Mouse (Mus musculus) lung, embryonic 14.5 days (tissue): ENCODE results near the gene Grifin. TPM values are rescaled to one million over a fixed set of nuclear protein-coding genes. Genes with fewer than 3 reads are reported as not detected.
A peak's percentile ranks its signal among the peaks of the same experiment; 100 is the strongest.

Experiments
- ATAC-seq: fragments of 200-750 bp; cut with Nextera tagmentation; 2 replicates; pipeline ENCODE4 v1.8.0; 2017; ENCODE audit warnings: mild to moderate bottlenecking, moderate TSS enrichment, moderate library complexity; ENCODE audit not compliant: insufficient read depth
- DNase-seq: peaks from one replicate; pipeline ENCODE4 v3.0.0-alpha.2; 2015
- H3K27ac ChIP-seq: fragments of 300-500 bp; sonication (generic); 2 replicates; pipeline ENCODE4 v1.5.1; 2014; ENCODE audit warnings: low read depth, mild to moderate bottlenecking, moderate library complexity
- H3K27me3 ChIP-seq: fragments of 300-500 bp; sonication (generic); 2 replicates; pipeline ENCODE4 v1.6.1; 2014; ENCODE audit warnings: low read length, control low read depth; ENCODE audit not compliant: insufficient read depth
- H3K36me3 ChIP-seq: fragments of 300-500 bp; sonication (generic); 2 replicates; pipeline ENCODE4 v1.6.1; 2014; ENCODE audit warnings: control low read depth; ENCODE audit not compliant: insufficient read depth
- H3K4me1 ChIP-seq: fragments of 300-500 bp; sonication (generic); 2 replicates; pipeline ENCODE4 v1.6.1; 2014; ENCODE audit warnings: antibody characterized with exemption, control low read depth; ENCODE audit not compliant: insufficient read depth
- H3K4me2 ChIP-seq: fragments of 300-500 bp; sonication (generic); 2 replicates; pipeline ENCODE4 v1.6.1; 2014; ENCODE audit warnings: mild to moderate bottlenecking
- H3K4me3 ChIP-seq: fragments of 300-500 bp; sonication (generic); 2 replicates; pipeline ENCODE4 v1.5.1; 2014; ENCODE audit warnings: low read depth, low read length
- H3K9ac ChIP-seq: fragments of 300-500 bp; sonication (generic); 2 replicates; pipeline ENCODE4 v1.6.1; 2014
- H3K9me3 ChIP-seq: fragments of 300-500 bp; sonication (generic); 2 replicates; pipeline ENCODE4 v1.6.1; 2016; ENCODE audit warnings: low read depth, low read length, control low read depth
- CTCF ChIP-seq: IDR thresholded peaks from 2 replicates; pipeline ENCODE4 v1.5.1; 2016; ENCODE audit warnings: antibody characterized with exemption, low read depth
- WGBS: fragments of 180-500 bp; shearing (Covaris S2); extraction: QIAGEN DNeasy Blood & Tissue Kit; methylation state at CpG from one replicate; pipeline ENCODE4 v1.1.7; 2014; 5-methylcytosine and 5-hydroxymethylcytosine counted together
- polyA plus RNA-seq: library from polyadenylated mRNA; unstranded; fragments of >200 nt; fragmentation: Nextera tagmentation; extraction: Ambion mirVana; gene quantifications from 2 replicates; pipeline ENCODE4 v1.2.1, GENCODE M21; 2014

Grifin gene
- polyA plus RNA-seq, 1 experiment from 2014 or later = not detected

DNA sequence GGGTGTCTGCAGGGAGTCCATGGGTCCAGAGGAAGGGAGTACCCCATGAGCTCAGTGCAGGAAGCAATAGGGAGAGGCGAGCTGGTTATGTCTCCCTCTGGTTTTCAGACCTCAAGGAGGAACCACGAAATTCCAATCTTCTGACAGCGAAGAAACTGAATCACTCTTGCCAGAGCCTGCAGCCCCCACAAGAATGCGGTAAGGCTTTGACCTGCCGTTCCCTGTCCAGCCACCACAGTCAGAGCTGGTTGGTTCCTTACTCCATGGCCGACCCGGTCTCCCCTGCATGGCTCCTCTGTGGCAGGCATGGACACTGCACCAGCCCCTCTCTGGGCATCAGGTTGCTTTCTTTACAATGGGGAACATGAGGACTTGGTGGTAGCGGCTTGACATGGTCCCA, 39.5 kb upstream of the Grifin start:
- WGBS = 62% methylated on average over 8 of the region's 8 CpGs
- Histone ChIP-seq H3K27ac (no peak overlapping the region; the same call in 1 of the 2 replicates), H3K36me3 (no peaks in the 10 kb centered on the region), H3K4me3 (no peak overlapping the region), H3K9ac (no peak overlapping the region), H3K4me1 (peaks cover 9% of the 10 kb centered on the region), H3K4me2 (no peak overlapping the region), H3K27me3 (peaks cover 43% of the 10 kb centered on the region), H3K9me3 (no peaks in the 10 kb centered on the region)
- no peak for ATAC-seq
- no peak for TF ChIP-seq CTCF
- peak; percentile 27 for DNase-seq

DNA sequence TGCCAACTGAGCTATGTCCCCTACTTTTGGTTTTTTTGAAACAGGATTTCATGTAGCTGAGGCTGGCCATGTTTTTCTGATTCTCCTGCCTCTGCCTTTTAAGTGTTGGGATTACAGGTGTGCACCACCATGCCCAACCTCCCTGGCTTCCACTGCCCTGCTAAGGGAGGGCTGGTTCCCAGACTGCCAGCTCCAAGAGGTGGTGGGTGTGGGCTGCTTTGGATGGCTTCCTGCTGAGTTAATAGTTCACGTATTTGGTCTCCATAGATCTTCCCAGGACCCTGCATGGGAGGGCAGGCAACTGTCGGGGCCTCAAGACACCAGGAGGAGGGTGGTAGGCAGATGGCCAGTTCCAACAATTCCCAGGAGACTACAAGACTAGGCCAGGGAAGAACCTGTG, 37.7 kb upstream of the Grifin start:
- H3K9me3 ChIP-seq = no peaks in the 10 kb centered on the region
- H3K4me2 ChIP-seq = no peak overlapping the region
- no peak overlapping the region for H3K4me3 ChIP-seq
- WGBS = 40% methylated on average over 2 of the region's 2 CpGs
- H3K4me1 ChIP-seq = peaks cover 6% of the 10 kb centered on the region
- no peak for ATAC-seq
- peaks cover 27% of the 10 kb centered on the region for H3K27me3 ChIP-seq
- H3K27ac ChIP-seq = no peak overlapping the region
- no peak overlapping the region for H3K9ac ChIP-seq
- H3K36me3 ChIP-seq = no peaks in the 10 kb centered on the region
- no peak for TF ChIP-seq CTCF
- DNase-seq = no peak

DNA sequence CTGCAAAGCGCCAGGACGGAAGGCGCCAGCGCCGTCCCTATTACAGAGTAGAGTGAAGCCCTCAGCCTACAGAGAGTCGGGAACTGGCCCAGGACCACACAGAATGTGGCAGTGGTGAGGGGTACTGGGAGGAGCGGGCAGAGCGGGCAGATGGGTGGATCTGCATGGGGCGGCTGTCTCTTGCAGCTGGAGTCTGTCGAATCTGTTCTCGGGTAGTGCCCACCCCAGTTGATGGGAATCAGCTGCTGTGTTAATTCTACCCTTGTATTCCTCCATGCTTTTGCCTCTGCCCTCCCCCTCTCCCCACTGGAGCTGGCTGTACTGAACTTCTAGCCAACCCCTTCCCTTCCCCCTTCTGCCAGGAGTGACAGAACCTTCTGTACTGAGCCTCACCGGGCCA, 36.8 kb upstream of the Grifin start:
- no peak overlapping the region for H3K4me3 ChIP-seq
- TF ChIP-seq CTCF = no peak
- ATAC-seq (no peak), DNase-seq (no peak)
- H3K4me2 ChIP-seq = no peak overlapping the region
- H3K27me3 ChIP-seq = peaks cover 19% of the 10 kb centered on the region
- H3K36me3 ChIP-seq = no peaks in the 10 kb centered on the region
- H3K9me3 ChIP-seq = no peaks in the 10 kb centered on the region
- WGBS = 56% methylated on average over 12 of the region's 12 CpGs
- H3K27ac ChIP-seq = no peak overlapping the region
- H3K9ac ChIP-seq = no peak overlapping the region
- peaks cover 6% of the 10 kb centered on the region for H3K4me1 ChIP-seq

DNA sequence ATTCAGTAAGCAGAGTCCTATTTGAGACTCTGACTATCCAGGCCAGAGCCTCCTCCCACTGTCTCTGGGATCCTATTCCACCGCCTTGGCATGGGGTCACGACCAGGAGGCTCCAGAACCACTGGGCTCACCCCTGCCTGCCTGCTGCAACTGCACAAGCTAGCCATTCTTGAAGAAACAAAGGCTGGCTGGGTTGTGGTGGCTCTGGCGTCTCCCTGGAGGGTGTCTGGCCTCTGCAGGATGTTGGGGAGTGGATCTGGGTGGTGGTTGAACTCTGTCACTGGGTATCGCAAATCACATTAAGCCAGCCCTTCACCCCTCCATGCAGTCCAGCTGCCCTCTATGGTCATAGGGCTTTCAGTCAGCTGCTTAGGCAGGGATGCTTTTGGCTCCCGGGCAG, 35.1 kb upstream of the Grifin start:
- Histone ChIP-seq H3K36me3 (no peaks in the 10 kb centered on the region), H3K4me2 (no peak overlapping the region), H3K27ac (no peak overlapping the region), H3K4me3 (no peak overlapping the region), H3K27me3 (peaks cover 2% of the 10 kb centered on the region), H3K9ac (no peak overlapping the region), H3K9me3 (no peaks in the 10 kb centered on the region), H3K4me1 (no peaks in the 10 kb centered on the region; the same call in 1 of the 2 replicates)
- 54% methylated on average over 5 of the region's 5 CpGs for WGBS
- DNase-seq (no peak), ATAC-seq (no peak)
- TF ChIP-seq CTCF = no peak

DNA sequence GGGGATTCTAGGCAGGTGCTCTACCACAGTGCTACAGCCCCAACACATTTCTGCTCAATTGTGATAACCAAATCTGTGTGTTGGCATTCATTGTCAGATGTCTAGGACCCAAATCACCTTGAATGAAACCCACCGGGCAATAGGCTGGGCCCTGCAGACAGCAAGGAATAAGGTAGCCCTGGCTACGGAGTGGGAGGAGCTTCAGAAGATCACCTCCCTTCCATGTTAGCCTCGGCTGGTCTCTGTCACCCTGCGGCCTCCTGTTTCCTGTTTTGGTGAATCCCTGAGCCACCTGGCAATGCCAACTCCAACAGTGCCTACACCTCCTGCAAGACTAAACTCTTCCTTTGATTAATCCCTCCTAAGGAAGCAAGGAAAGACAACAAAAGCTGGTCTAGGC, 32.9 kb upstream of the Grifin start:
- Histone ChIP-seq H3K4me2 (no peak overlapping the region), H3K9me3 (no peaks in the 10 kb centered on the region), H3K27me3 (no peaks in the 10 kb centered on the region), H3K4me1 (no peaks in the 10 kb centered on the region; the same call in 1 of the 2 replicates), H3K27ac (no peak overlapping the region), H3K4me3 (no peak overlapping the region), H3K36me3 (no peaks in the 10 kb centered on the region), H3K9ac (no peak overlapping the region)
- ATAC-seq = no peak
- no peak for TF ChIP-seq CTCF
- no peak for DNase-seq
- WGBS = 79% methylated on average over 4 of the region's 4 CpGs

DNA sequence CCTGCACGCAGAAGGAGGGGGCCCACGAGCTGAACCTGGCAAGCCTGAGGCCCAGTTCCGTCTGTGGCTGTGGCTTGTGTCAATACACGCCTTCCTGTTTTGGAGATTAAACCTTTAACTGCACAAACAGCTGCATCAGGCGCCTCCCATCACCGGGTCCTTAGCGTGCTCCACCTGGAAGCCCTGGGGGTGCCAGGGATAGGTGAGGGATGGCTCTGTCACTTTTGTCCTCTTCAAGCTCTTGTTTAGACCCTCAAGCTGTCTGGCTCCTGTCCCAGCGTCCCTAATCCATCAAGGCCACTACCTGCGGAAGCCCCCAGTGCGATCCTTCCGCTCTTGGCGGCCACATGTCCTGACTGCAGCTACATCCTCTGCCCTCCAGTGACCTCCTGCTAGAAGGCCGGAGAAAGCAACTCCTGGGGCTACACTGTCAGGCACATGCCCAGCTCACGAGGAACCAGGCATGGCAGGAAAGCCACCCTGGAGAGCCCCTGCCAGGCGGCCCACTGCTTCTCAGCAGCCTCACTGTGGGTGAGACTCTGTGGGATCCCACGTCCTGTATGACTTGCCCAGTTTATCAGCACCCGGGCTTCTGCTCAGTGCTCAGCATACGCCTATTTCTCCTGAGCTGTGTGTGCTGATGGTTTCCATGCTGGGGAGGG, 32.2 kb upstream of the Grifin start:
- 32% methylated on average over 18 of the region's 18 CpGs for WGBS
- ATAC-seq (peak; percentile 42; the same call in 1 of the 2 replicates), DNase-seq (peak; percentile 38)
- Histone ChIP-seq H3K27me3 (no peaks in the 10 kb centered on the region), H3K36me3 (no peaks in the 10 kb centered on the region), H3K9ac (no peak overlapping the region; the same call in 1 of the 2 replicates), H3K27ac (peak overlapping the region; percentile 42; the same call in 1 of the 2 replicates), H3K9me3 (no peaks in the 10 kb centered on the region), H3K4me1 (no peaks in the 10 kb centered on the region; the same call in 1 of the 2 replicates), H3K4me2 (0 out of 2 replicates have a peak overlapping the region, but pooled peaks have one; percentile 25), H3K4me3 (no peak overlapping the region)
- no peak for TF ChIP-seq CTCF

DNA sequence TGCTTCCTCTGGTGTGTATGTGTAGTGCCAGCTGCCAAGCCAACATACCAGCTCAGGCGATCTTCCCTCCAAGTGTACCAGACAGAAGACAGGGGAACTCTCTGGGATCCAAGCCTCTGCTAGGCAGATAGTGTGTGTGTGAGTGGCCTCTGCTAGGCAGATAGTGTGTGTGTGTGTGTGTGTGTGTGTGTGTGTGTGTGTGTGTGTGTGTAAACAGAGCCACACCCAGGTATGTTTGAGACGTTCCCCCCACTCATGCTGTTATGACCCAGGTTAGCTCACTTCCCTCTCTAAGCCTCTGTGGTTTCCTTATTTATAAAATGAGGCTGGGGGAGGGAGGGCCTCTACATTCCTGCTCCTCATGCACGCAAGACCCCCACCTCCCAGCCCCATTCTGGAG, 31.6 kb upstream of the Grifin start:
- Histone ChIP-seq H3K9me3 (no peaks in the 10 kb centered on the region), H3K36me3 (no peaks in the 10 kb centered on the region), H3K4me3 (no peak overlapping the region), H3K4me1 (no peaks in the 10 kb centered on the region; the same call in 1 of the 2 replicates), H3K9ac (no peak overlapping the region; the same call in 1 of the 2 replicates), H3K27ac (0 out of 2 replicates have a peak overlapping the region, but pooled peaks have one; percentile 42), H3K27me3 (no peaks in the 10 kb centered on the region), H3K4me2 (0 out of 2 replicates have a peak overlapping the region, but pooled peaks have one; percentile 25)
- WGBS = 29% methylated on average over 3 of the region's 3 CpGs
- DNase-seq (no peak), ATAC-seq (peak; percentile 36)
- TF ChIP-seq CTCF = no peak
